Mouse (Mus musculus): Measurements from ENCODE around the gene Rpl7l1. TPM values are rescaled to one million over a fixed set of nuclear protein-coding genes. Genes with fewer than 3 reads are reported as not detected.

Rpl7l1 gene
- polyA plus RNA-seq, 1 experiment: not detected

- 97% methylated on average over 5 of the region's 5 CpGs for WGBS
- Histone ChIP-seq H3K4me1 (ENCODE audit: control insufficient read depth, insufficient read depth, low read length) (no peaks in the 10 kb centered on the region), H3K27ac (ENCODE audit: insufficient read depth, low read depth, low read length) (no peak overlapping the region), H3K4me3 (ENCODE audit: insufficient read depth, low read depth, low read length) (no peak overlapping the region)
- TF ChIP-seq POLR2A (IDR thresholded peaks at IDR 0.05; ENCODE audit: insufficient read depth, low read depth, low read length) (no peak), CTCF (IDR thresholded peaks at IDR 0.05; ENCODE audit: insufficient read depth, low read depth, low read length) (no peak)
Observed at GRCm38 (mm10) chr17:46786952-46787351, 4.5 kb upstream of the Rpl7l1 start.

GRCm38 (mm10) chr17:46783222-46783565 is 722 bp upstream of the Rpl7l1 start:
- 73% methylated on average over 2 of the region's 2 CpGs for WGBS
- TF ChIP-seq POLR2A (IDR thresholded peaks at IDR 0.05; ENCODE audit: insufficient read depth, low read depth, low read length) (no peak), CTCF (IDR thresholded peaks at IDR 0.05; ENCODE audit: insufficient read depth, low read depth, low read length) (no peak)
- no peak overlapping the region for H3K27ac ChIP-seq (ENCODE audit: insufficient read depth, low read depth, low read length)
- H3K4me3 ChIP-seq (ENCODE audit: insufficient read depth, low read depth, low read length): no peak overlapping the region
- H3K4me1 ChIP-seq (ENCODE audit: control insufficient read depth, insufficient read depth, low read length): peaks cover 3% of the 10 kb centered on the region; the same call in 1 of the 2 replicates

- TF ChIP-seq CTCF (IDR thresholded peaks at IDR 0.05; ENCODE audit: insufficient read depth, low read depth, low read length) (no peak), POLR2A (IDR thresholded peaks at IDR 0.05; ENCODE audit: insufficient read depth, low read depth, low read length) (no peak)
- 0 out of 2 replicates have a peak overlapping the region, but pooled peaks have one; percentile 6 for H3K27ac ChIP-seq (ENCODE audit: insufficient read depth, low read depth, low read length)
- peak overlapping the region; percentile 60 for H3K4me3 ChIP-seq (ENCODE audit: insufficient read depth, low read depth, low read length)
- WGBS: 1% methylated on average over 11 of the region's 11 CpGs
- peaks cover 3% of the 10 kb centered on the region; the same call in 1 of the 2 replicates for H3K4me1 ChIP-seq (ENCODE audit: control insufficient read depth, insufficient read depth, low read length)
Observed at GRCm38 (mm10) chr17:46781876-46782275, 596 bp downstream of the Rpl7l1 start.

- 84% methylated on average over 3 of the region's 3 CpGs for WGBS
- TF ChIP-seq CTCF (IDR thresholded peaks at IDR 0.05; ENCODE audit: insufficient read depth, low read depth, low read length): no peak
- no peak for TF ChIP-seq POLR2A (IDR thresholded peaks at IDR 0.05; ENCODE audit: insufficient read depth, low read depth, low read length)
- peaks cover 10% of the 10 kb centered on the region for H3K4me1 ChIP-seq (ENCODE audit: control insufficient read depth, insufficient read depth, low read length)
- H3K4me3 ChIP-seq (ENCODE audit: insufficient read depth, low read depth, low read length): no peak overlapping the region
- H3K27ac ChIP-seq (ENCODE audit: insufficient read depth, low read depth, low read length): no peak overlapping the region
Observed at GRCm38 (mm10) chr17:46776087-46776486, 6.4 kb downstream of the Rpl7l1 start.

GRCm38 (mm10) chr17:46775070-46775469 is 7.4 kb downstream of the Rpl7l1 start:
- no peak overlapping the region for H3K4me3 ChIP-seq (ENCODE audit: insufficient read depth, low read depth, low read length)
- no peak for TF ChIP-seq CTCF (IDR thresholded peaks at IDR 0.05; ENCODE audit: insufficient read depth, low read depth, low read length)
- TF ChIP-seq POLR2A (IDR thresholded peaks at IDR 0.05; ENCODE audit: insufficient read depth, low read depth, low read length): no peak
- 91% methylated on average over 9 of the region's 9 CpGs for WGBS

GRCm38 (mm10) chr17:46774131-46774472 is 8.4 kb downstream of the Rpl7l1 start:
- H3K4me1 ChIP-seq (ENCODE audit: control insufficient read depth, insufficient read depth, low read length): peaks cover 7% of the 10 kb centered on the region
- TF ChIP-seq POLR2A (IDR thresholded peaks at IDR 0.05; ENCODE audit: insufficient read depth, low read depth, low read length): no peak
- TF ChIP-seq CTCF (IDR thresholded peaks at IDR 0.05; ENCODE audit: insufficient read depth, low read depth, low read length): no peak
- WGBS: 29% methylated on average over 2 of the region's 2 CpGs
- no peak overlapping the region for H3K27ac ChIP-seq (ENCODE audit: insufficient read depth, low read depth, low read length)
- H3K4me3 ChIP-seq (ENCODE audit: insufficient read depth, low read depth, low read length): no peak overlapping the region

More at GRCm38 (mm10) chr17:46775070-46775469, 7.4 kb downstream of the Rpl7l1 start:
- H3K27ac ChIP-seq (ENCODE audit: insufficient read depth, low read depth, low read length): no peak overlapping the region
- peaks cover 7% of the 10 kb centered on the region for H3K4me1 ChIP-seq (ENCODE audit: control insufficient read depth, insufficient read depth, low read length)

- no peak overlapping the region for H3K27ac ChIP-seq (ENCODE audit: insufficient read depth, low read depth, low read length)
- H3K4me3 ChIP-seq (ENCODE audit: insufficient read depth, low read depth, low read length): peak overlapping the region; percentile 80
- TF ChIP-seq POLR2A (IDR thresholded peaks at IDR 0.05; ENCODE audit: insufficient read depth, low read depth, low read length) (no peak), CTCF (IDR thresholded peaks at IDR 0.05; ENCODE audit: insufficient read depth, low read depth, low read length) (no peak)
- H3K4me1 ChIP-seq (ENCODE audit: control insufficient read depth, insufficient read depth, low read length): peaks cover 7% of the 10 kb centered on the region
- 6% methylated on average over 20 of the region's 20 CpGs for WGBS
Observed at GRCm38 (mm10) chr17:46773278-46774130, 9.0 kb downstream of the Rpl7l1 start.

- H3K27ac ChIP-seq (ENCODE audit: insufficient read depth, low read depth, low read length): peak within 1 kb of the TSS; percentile 56; the same call in 1 of the 2 replicates
- peaks cover 7% of the 10 kb centered on the region for H3K4me1 ChIP-seq (ENCODE audit: control insufficient read depth, insufficient read depth, low read length)
- TF ChIP-seq POLR2A (IDR thresholded peaks at IDR 0.05; ENCODE audit: insufficient read depth, low read depth, low read length) (peak; percentile 49; the same call in 1 of the 2 replicates), CTCF (IDR thresholded peaks at IDR 0.05; ENCODE audit: insufficient read depth, low read depth, low read length) (no peak)
- under 1% methylated on average over 50 of the region's 50 CpGs for WGBS
- peak within 1 kb of the TSS; percentile 80 for H3K4me3 ChIP-seq (ENCODE audit: insufficient read depth, low read depth, low read length)
Observed at GRCm38 (mm10) chr17:46772404-46773277, 9.8 kb downstream of the Rpl7l1 start, which contains the start of gene 2310039H08Rik. Gene 2310039H08Rik, plus strand, starts transcription at chr17:46772635.
